Mouse (Mus musculus) liver, embryonic 14.5 days (tissue): ENCODE measurements around the gene Spatc1l. TPM values are rescaled to one million over a fixed set of nuclear protein-coding genes. Genes with fewer than 3 reads are reported as not detected.

Source experiments
- ATAC-seq: fragments of 200-750 bp; cut with Nextera tagmentation; 2 replicates; pipeline ENCODE4 v1.8.0; 2017; ENCODE audit warnings: moderate number of reproducible peaks, mild to moderate bottlenecking, moderate library complexity; ENCODE audit not compliant: insufficient read depth
- DNase-seq, 3 experiments: peaks; one replicate each; pipeline ENCODE4 v3.0.0-alpha.2; 2012 to 2013; ENCODE audit warnings: low read depth in 3 of 3, low spot score in 3 of 3
- H3K27ac ChIP-seq: fragments of 300-500 bp; sonication (generic); 2 replicates; pipeline ENCODE4 v1.5.1; 2014; ENCODE audit warnings: moderate library complexity, mild to moderate bottlenecking, control low read depth, inconsistent platforms
- H3K27me3 ChIP-seq: fragments of 300-500 bp; sonication (generic); 2 replicates; pipeline ENCODE4 v1.6.1; 2014; ENCODE audit warnings: mild to moderate bottlenecking, low read length, moderate library complexity; ENCODE audit not compliant: control insufficient read depth, insufficient read depth
- H3K36me3 ChIP-seq: fragments of 300-500 bp; sonication (generic); replicated peaks from 2 replicates; pipeline ENCODE4 v1.6.1; 2014; ENCODE audit warnings: low read depth; ENCODE audit not compliant: control insufficient read depth, insufficient read depth
- H3K4me1 ChIP-seq, 2 experiments: fragments of 200-500 bp in 1 of 2; fragments of 300-500 bp in 1 of 2; sonication (generic) in 1 of 2; replicated peaks; 2 replicates each; pipeline ENCODE4 v1.6.1; 2012 to 2014; ENCODE audit warnings: antibody characterized with exemption in 1 of 2, inconsistent platforms in 1 of 2, low read length in 1 of 2; ENCODE audit not compliant: control insufficient read depth in 2 of 2, insufficient read depth in 2 of 2
- H3K4me2 ChIP-seq: fragments of 300-500 bp; sonication (generic); 2 replicates; pipeline ENCODE4 v1.6.1; 2014; ENCODE audit warnings: low read depth, mild to moderate bottlenecking, control low read depth, moderate library complexity
- H3K4me3 ChIP-seq, 2 experiments: fragments of 200-500 bp in 1 of 2; fragments of 300-500 bp in 1 of 2; sonication (generic) in 1 of 2; 2 replicates each; pipeline ENCODE4 v1.5.1; 2012 to 2014; ENCODE audit warnings: low read depth in 2 of 2, low read length in 2 of 2, mild to moderate bottlenecking in 2 of 2, control low read depth in 1 of 2, inconsistent platforms in 1 of 2, moderate library complexity in 1 of 2; ENCODE audit not compliant: insufficient read depth in 1 of 2
- H3K9ac ChIP-seq: fragments of 300-500 bp; sonication (generic); replicated peaks from 2 replicates; pipeline ENCODE4 v1.6.1; 2014; ENCODE audit warnings: mild to moderate bottlenecking, control low read depth, moderate library complexity
- H3K9me3 ChIP-seq: fragments of 300-500 bp; sonication (generic); 2 replicates; pipeline ENCODE4 v1.6.1; 2016; ENCODE audit warnings: low read length, mixed read lengths; ENCODE audit not compliant: control insufficient read depth
- CTCF ChIP-seq: IDR thresholded peaks from 2 replicates; pipeline ENCODE4 v1.5.1; 2016; ENCODE audit warnings: antibody characterized with exemption, low read depth, control low read depth
- EP300 ChIP-seq: IDR thresholded peaks from 2 replicates; pipeline ENCODE4 v1.6.1; 2016; ENCODE audit warnings: antibody characterized with exemption, low read depth
- WGBS: fragments of 180-500 bp; shearing (Covaris S2); extraction: QIAGEN DNeasy Blood & Tissue Kit; methylation state at CpG from one replicate; pipeline ENCODE4 v1.1.7; 2014; ENCODE audit not compliant: insufficient replicate concordance; 5-methylcytosine and 5-hydroxymethylcytosine counted together
- polyA plus RNA-seq, 2 experiments: library from polyadenylated mRNA; depleted of rRNA in 1 of 2; stranded (reverse) in 1 of 2; unstranded in 1 of 2; fragments of >200 nt; fragmentation: Nextera tagmentation in 1 of 2; extraction: Ambion mirVana in 1 of 2; gene quantifications; 2 replicates each; pipeline versions ENCODE4 v1.2.1 to v1.2.3; 2012 to 2014

The Spatc1l gene
- polyA plus RNA-seq, 2 experiments = not detected

DNA sequence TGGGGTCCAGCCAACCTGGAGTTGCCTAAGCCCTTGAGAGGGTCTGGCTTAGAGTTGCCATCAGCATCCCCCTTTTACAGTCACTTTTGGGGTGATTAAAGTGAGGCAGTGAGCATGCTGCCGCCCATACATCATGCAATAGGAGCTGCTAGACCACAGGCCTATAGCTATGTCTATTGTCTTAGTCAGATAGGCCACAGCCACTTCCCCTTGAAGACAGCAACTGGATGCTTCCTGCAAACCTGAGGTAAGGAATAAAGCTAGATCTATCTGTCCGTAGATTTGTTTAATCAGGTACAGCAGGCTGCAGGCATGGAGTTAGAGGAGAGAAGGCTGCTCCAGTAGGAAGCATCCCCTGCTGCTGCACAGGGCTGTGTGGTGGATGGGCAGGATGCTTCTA, 9.0 kb downstream of the Spatc1l start:
- Histone ChIP-seq H3K9me3 (no peaks in the 10 kb centered on the region), H3K36me3 (no peaks in the 10 kb centered on the region), H3K27ac (no peak overlapping the region), H3K27me3 (no peaks in the 10 kb centered on the region), H3K4me3 (no peak overlapping the region), H3K4me2 (no peak overlapping the region), H3K4me1 (peaks cover 0 to 2% of the 10 kb centered on the region in 2 experiments; a peak in 1 of 4 replicates), H3K9ac (no peak overlapping the region)
- TF ChIP-seq EP300 (no peak), CTCF (no peak)
- WGBS = 27% methylated on average over 2 of the region's 2 CpGs
- ATAC-seq (no peak), DNase-seq (no peak)

DNA sequence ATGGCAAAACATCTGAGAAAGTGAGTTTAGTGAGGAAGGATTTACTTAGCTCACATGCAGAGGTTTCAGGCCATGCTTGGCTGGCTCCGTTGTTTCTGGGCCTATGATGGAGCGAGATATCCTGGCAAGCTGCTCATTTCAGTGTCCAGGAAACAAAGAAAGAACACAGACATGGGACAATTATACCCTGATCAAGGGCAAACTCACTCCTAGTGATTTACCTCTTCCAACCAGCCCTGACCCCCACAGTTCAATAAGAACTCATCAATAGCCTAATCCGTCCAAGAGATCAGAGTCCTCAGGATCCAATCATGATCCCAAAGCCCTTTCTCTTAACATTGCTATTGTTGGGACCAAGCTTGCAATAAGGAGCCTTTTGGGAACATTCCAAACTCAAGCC, 10.1 kb downstream of the Spatc1l start:
- H3K9ac ChIP-seq = no peak overlapping the region
- H3K4me2 ChIP-seq = no peak overlapping the region
- peaks cover 0 to 2% of the 10 kb centered on the region in 2 experiments; a peak in 1 of 4 replicates for H3K4me1 ChIP-seq
- TF ChIP-seq EP300 (no peak), CTCF (no peak)
- no peak overlapping the region for H3K4me3 ChIP-seq
- no peaks in the 10 kb centered on the region for H3K27me3 ChIP-seq
- ATAC-seq (no peak), DNase-seq (no peak)
- no peaks in the 10 kb centered on the region for H3K9me3 ChIP-seq
- WGBS = 63% methylated on average over 3 of the region's 3 CpGs
- H3K27ac ChIP-seq = no peak overlapping the region
- H3K36me3 ChIP-seq = no peaks in the 10 kb centered on the region

GRCm38 (mm10) chr10:76575374-76575773, 13.3 kb downstream of the Spatc1l start, which contains the start of gene Ftcd:
Gene Ftcd, plus strand, starts transcription at chr10:76575648.
- Histone ChIP-seq H3K9ac (no peak within 1 kb of the TSS), H3K36me3 (no peaks in the 10 kb centered on the region), H3K9me3 (no peaks in the 10 kb centered on the region), H3K4me2 (peak within 1 kb of the TSS; percentile 41), H3K27ac (no peak within 1 kb of the TSS), H3K27me3 (no peaks in the 10 kb centered on the region), H3K4me3 (peak within 1 kb of the TSS; percentile 23 to 46; a peak in 2 of 4 replicates), H3K4me1 (peaks cover 0 to 2% of the 10 kb centered on the region in 2 experiments; a peak in 1 of 4 replicates)
- WGBS = 64% methylated on average over 3 of the region's 3 CpGs
- ATAC-seq (peak; percentile 63), DNase-seq (peak; percentile 9 to 20 (median 17))
- TF ChIP-seq CTCF = no peak
- TF ChIP-seq EP300 = no peak

- Histone ChIP-seq H3K27ac (no peak overlapping the region), H3K36me3 (no peaks in the 10 kb centered on the region), H3K9me3 (no peaks in the 10 kb centered on the region), H3K9ac (no peak overlapping the region), H3K4me2 (peak overlapping the region; percentile 41), H3K4me1 (peaks cover 0 to 2% of the 10 kb centered on the region in 2 experiments; a peak in 1 of 4 replicates), H3K4me3 (no peak overlapping the region), H3K27me3 (no peaks in the 10 kb centered on the region)
- peak; percentile 43; the same call in 1 of the 2 replicates for ATAC-seq
- TF ChIP-seq EP300 (no peak), CTCF (no peak)
- WGBS = 63% methylated on average over 7 of the region's 7 CpGs
- DNase-seq = peak; percentile 4 to 10 (median 6)
These were observed 14.8 kb downstream of the Spatc1l start for GRCm38 (mm10) chr10:76576920-76577319.

DNA sequence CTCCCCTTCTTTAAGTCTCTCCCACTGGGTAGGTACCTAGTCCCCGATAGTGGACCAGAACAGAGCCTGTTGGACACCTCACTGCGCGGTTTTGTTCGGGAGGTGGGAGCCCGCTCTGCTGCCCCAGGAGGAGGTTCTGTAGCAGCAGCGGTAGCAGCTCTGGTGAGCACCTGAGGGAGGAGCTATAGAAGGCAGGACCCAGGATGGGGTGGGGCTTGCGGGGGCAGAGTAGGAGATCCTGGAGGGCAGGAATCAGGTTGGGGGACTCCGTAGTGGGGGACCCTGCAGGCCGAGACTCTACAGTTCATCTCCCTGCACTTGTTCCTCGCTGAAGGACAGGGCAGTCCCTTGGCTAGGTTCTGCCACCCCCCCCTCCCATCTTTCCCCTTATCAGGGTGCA, 22.1 kb downstream of the Spatc1l start:
- H3K4me3 ChIP-seq = no peak overlapping the region
- no peaks in the 10 kb centered on the region for H3K36me3 ChIP-seq
- no peaks in the 10 kb centered on the region for H3K9me3 ChIP-seq
- no peaks in the 10 kb centered on the region for H3K27me3 ChIP-seq
- no peaks in the 10 kb centered on the region for H3K4me1 ChIP-seq
- TF ChIP-seq EP300 (no peak), CTCF (no peak)
- DNase-seq (no peak), ATAC-seq (no peak)
- 17% methylated on average over 10 of the region's 10 CpGs for WGBS
- H3K27ac ChIP-seq = no peak overlapping the region
- H3K9ac ChIP-seq = no peak overlapping the region
- H3K4me2 ChIP-seq = no peak overlapping the region
